Mouse (Mus musculus) erythroblast, embryonic 14.5 days (primary cell): ENCODE data around the gene Ltbr.

Experiments
- GATA1 ChIP-seq: IDR thresholded peaks from 2 replicates; pipeline ENCODE4 v1.6.1; 2012; ENCODE audit warnings: low read length, inconsistent platforms, mixed read lengths
- TAL1 ChIP-seq: IDR thresholded peaks from 3 replicates; pipeline ENCODE4 v1.6.1; 2012; ENCODE audit warnings: low read length, inconsistent platforms, mixed read lengths

DNA sequence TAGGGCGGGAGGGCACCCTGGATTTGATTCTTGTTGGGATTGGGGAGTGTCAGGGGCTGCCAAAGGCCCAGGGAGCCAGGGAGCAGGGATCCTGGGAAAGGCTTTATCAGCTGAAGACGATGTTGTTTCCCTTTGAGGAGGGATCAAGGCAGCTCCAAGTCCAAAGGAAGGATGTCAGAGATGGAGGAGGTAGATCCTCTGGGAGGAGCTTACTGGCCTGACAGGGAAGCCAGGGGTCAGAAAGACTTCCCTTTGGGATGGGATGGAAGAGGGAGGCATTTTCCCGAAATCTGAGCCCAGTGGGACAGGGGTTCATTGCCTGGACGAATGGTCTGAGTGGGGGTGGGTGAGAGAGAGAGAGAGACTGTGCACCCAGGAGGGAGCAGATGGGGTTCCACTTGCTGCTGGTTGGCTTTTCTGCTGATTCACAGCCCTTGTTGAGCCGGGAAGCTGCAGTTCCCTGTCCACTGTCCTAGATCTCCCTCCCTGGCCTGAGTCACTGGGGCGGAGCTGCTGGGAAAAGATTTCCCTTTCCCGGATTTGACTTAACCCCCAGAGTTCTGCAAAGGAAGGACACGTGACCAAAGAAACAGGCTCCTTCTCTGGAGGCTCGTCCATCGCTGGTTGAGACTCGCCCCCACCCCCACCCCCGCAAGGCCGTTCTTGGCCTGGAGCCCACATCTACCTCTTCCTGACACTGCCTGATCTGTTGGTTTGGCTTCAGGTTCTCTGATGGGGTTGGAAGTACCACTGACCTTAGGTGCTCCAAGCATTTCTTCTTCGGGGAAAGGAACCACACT lies 40.9 kb upstream of the Ltbr start:
- TF ChIP-seq GATA1 (no peak), TAL1 (no peak)
